ENCODE assay signal across 18 mouse cellular contexts in the genomic region with DNA sequence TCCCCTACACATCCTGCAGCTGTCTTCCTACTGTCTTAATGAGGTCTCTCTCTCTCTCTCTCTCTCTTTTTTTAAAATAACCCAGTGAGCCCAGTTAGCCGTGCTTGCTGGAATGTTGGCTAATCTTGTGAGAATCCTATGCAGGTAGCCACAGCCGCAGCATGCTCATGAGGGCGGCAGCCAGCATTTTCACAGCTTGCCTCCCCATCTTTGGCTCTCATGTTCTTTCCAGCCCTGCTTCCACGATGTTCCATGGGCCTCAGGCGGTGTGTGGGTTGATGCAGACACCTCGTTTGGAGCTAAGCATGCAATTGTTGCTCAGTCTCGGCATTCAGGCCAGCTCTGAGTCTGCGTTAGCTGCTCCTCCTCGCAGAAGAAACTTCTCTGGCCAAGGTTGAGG. TPM values are rescaled to one million over a fixed set of nuclear protein-coding genes. Genes with fewer than 3 reads are reported as not detected.
A peak's percentile ranks its signal among the peaks of the same experiment; 100 is the strongest.
DNase-seq lines count a peak whose midpoint lies in the region; ATAC-seq and TF ChIP-seq lines count a peak whose summit lies in the region.
"Not testable (repeated sequence)": the region's sequence is repeated elsewhere in the genome, so short reads cannot be mapped to it uniquely, and the experiment has no call there.
"Had no signal": no experiment of that assay in that cellular context is flagged by ENCODE, and none has a peak within 500 bp of the region (broad histone marks: within the 10 kb centered on the region; RNA-seq: fewer than 3 reads in every experiment).

No protein-coding gene starts in this region.

- ATAC-seq in frontal cortex, adult (ENCODE audit: low TSS enrichment), result peak; percentile 95
- ATAC-seq in midbrain, embryonic 11.5 days (ENCODE audit: low FRiP score), result not testable (repeated sequence)

- peak; percentile 81 for DNase-seq in brain, adult 2 months (ENCODE audit: low read depth, low spot score)
- DNase-seq in layer of hippocampus, adult 18-20 months (ENCODE audit: low spot score in 2 of 2), result peak; percentile 48 to 67
- DNase-seq in left cerebral cortex, adult 18-20 months (ENCODE audit: low spot score in 2 of 2), result peak; percentile 53 to 80
- DNase-seq in left cerebral cortex, postnatal 14 days (ENCODE audit: low spot score in 2 of 2), result peak; percentile 39 to 71
- DNase-seq in midbrain, embryonic 11.5 days (ENCODE audit: low spot score, missing footprints), result peak; percentile 41
- DNase-seq in right cerebral cortex, postnatal 25 days, result peak; percentile 70
- DNase-seq in thymus, adult 2 months, result not testable (repeated sequence)

- TF ChIP-seq CTCF in thymus, adult 2 months (IDR thresholded peaks at IDR 0.05; ENCODE audit: borderline replicate concordance, control insufficient read depth, extremely low read depth, insufficient read depth, low read length, poor library complexity), result not testable (repeated sequence)

- H3K4me3 ChIP-seq in midbrain, embryonic 11.5 days (ENCODE audit: low read depth, low read length); thymus, adult 2 months (ENCODE audit: control insufficient read depth, insufficient read depth, low read length): not testable (repeated sequence)

- H3K27me3 ChIP-seq in midbrain, embryonic 11.5 days (ENCODE audit: control insufficient read depth, insufficient read depth, low read length); thymus, adult 2 months (ENCODE audit: control insufficient read depth, insufficient read depth, low read length): not testable (repeated sequence)

- intact Hi-C loops in left cerebral cortex, postnatal 14 days (cut with DNase I), result not testable (repeated sequence)

- H3K4me1 ChIP-seq in midbrain, embryonic 11.5 days (ENCODE audit: control insufficient read depth, insufficient read depth, low read length), result not testable (repeated sequence)
- peaks cover 56% of the 10 kb centered on the region for H3K4me1 ChIP-seq in thymus, adult 2 months (replicated peaks; ENCODE audit: control insufficient read depth, insufficient read depth, low read length)

- not testable (repeated sequence) for H3K4me2 ChIP-seq in midbrain, embryonic 11.5 days

- not testable (repeated sequence) for H3K9me3 ChIP-seq in midbrain, embryonic 11.5 days (ENCODE audit: control insufficient read depth, low read length)

- WGBS in midbrain, embryonic 11.5 days, result 70% methylated on average over 8 of the region's 9 CpGs
- 79% methylated on average over 9 of the region's 9 CpGs for WGBS in thymus, adult 2 months

- not testable (repeated sequence) for H3K36me3 ChIP-seq in midbrain, embryonic 11.5 days (ENCODE audit: control insufficient read depth, insufficient read depth, low read length); thymus, adult 2 months (ENCODE audit: control insufficient read depth, insufficient read depth, low read length)

- not testable (repeated sequence) for H3K9ac ChIP-seq in midbrain, embryonic 11.5 days (ENCODE audit: low read length)

- TF ChIP-seq POLR2A in thymus, adult 2 months (IDR thresholded peaks at IDR 0.05; ENCODE audit: control insufficient read depth, extremely low read depth, insufficient read depth, low read length, poor library complexity), result not testable (repeated sequence)

- not testable (repeated sequence) for H3K27ac ChIP-seq in midbrain, embryonic 11.5 days (ENCODE audit: low read depth, low read length)
- peak overlapping the region; percentile 77 for H3K27ac ChIP-seq in thymus, adult 2 months (ENCODE audit: control insufficient read depth, insufficient read depth, low read length)

RNA-seq across cellular contexts. Expression of a gene that starts 1.4 kb away (rescaled TPM):
- under 1 TPM in 1 of 2 experiments, not detected in 1; 0.25 TPM for total RNA-seq in layer of hippocampus, adult 18-20 months (2021)
- total RNA-seq in left cerebral cortex, adult 18-20 months (2021), result under 1 TPM in 1 of 2 experiments, not detected in 1; 0.28 TPM
- total RNA-seq in left cerebral cortex, postnatal 14 days (2021), result not detected
- 0.48 and 0.70 TPM in 2 replicates for polyA plus RNA-seq in midbrain, embryonic 11.5 days (2014; fragmentation: Nextera tagmentation; extraction: Ambion mirVana)
- 126 and 163 TPM in 2 replicates for polyA plus RNA-seq in thymus, adult 2 months (2012; rRNA removed)
- total RNA-seq: adrenal gland, adult 8-10 months; adrenal gland, postnatal 25 days; gastrocnemius, adult 8-10 months; gastrocnemius, postnatal 25 days; heart, adult 18-20 months; heart, postnatal 10 days; heart, postnatal 36 days had no signal
- polyA plus RNA-seq: activated CD4-positive, CD25-positive, alpha-beta regulatory T cell, adult 4 months; gonadal fat pad, adult 2 months; hindbrain, embryonic 16.5 days had no signal

RNA-seq across cellular contexts. Expression of a gene that starts 7.5 kb away (rescaled TPM):
- total RNA-seq in layer of hippocampus, adult 18-20 months (2021), result 1 to 10 TPM; 4.9 to 8.3 TPM
- 1 to 10 TPM; 6.4 to 8.3 TPM for total RNA-seq in left cerebral cortex, adult 18-20 months (2021)
- total RNA-seq in left cerebral cortex, postnatal 14 days (2021), result 1 to 10 TPM; 9.5 to 9.6 TPM
- 55.0 and 57.9 TPM in 2 replicates for polyA plus RNA-seq in midbrain, embryonic 11.5 days (2014; fragmentation: Nextera tagmentation; extraction: Ambion mirVana)
- 106 TPM in 2 replicates for polyA plus RNA-seq in thymus, adult 2 months (2012; rRNA removed)

RNA-seq across cellular contexts. Expression of a gene that starts 12.9 kb away (rescaled TPM):
- 10 to 100 TPM; 66.6 to 71.8 TPM for total RNA-seq in layer of hippocampus, adult 18-20 months (2021)
- total RNA-seq in left cerebral cortex, adult 18-20 months (2021), result 10 to 100 TPM; 65.2 to 67.9 TPM
- 10 to 100 TPM; 53.4 to 54.5 TPM for total RNA-seq in left cerebral cortex, postnatal 14 days (2021)
- polyA plus RNA-seq in midbrain, embryonic 11.5 days (2014; fragmentation: Nextera tagmentation; extraction: Ambion mirVana), result 49.8 and 56.3 TPM in 2 replicates
- polyA plus RNA-seq in thymus, adult 2 months (2012; rRNA removed), result 61.5 and 67.1 TPM in 2 replicates

RNA-seq across cellular contexts. Expression of a gene that starts 17.6 kb away (rescaled TPM):
- total RNA-seq in layer of hippocampus, adult 18-20 months (2021), result 10 to 100 TPM; 49.0 to 55.9 TPM
- 10 to 100 TPM; 48.2 to 53.2 TPM for total RNA-seq in left cerebral cortex, adult 18-20 months (2021)
- total RNA-seq in left cerebral cortex, postnatal 14 days (2021), result 10 to 100 TPM; 49.1 to 49.6 TPM
- polyA plus RNA-seq in midbrain, embryonic 11.5 days (2014; fragmentation: Nextera tagmentation; extraction: Ambion mirVana), result 170 and 179 TPM in 2 replicates
- polyA plus RNA-seq in thymus, adult 2 months (2012; rRNA removed), result 30.7 and 33.8 TPM in 2 replicates

RNA-seq across cellular contexts. Expression of a gene that starts 35.9 kb away (rescaled TPM):
- total RNA-seq in layer of hippocampus, adult 18-20 months (2021), result 1 to 10 TPM in 1 of 2 experiments, not detected in 1; 1.1 TPM
- under 1 TPM in 1 of 2 experiments, not detected in 1; 0.84 TPM for total RNA-seq in left cerebral cortex, adult 18-20 months (2021)
- total RNA-seq in left cerebral cortex, postnatal 14 days (2021), result under 1 TPM; 0.57 TPM
- 0.37 and 0.82 TPM in 2 replicates for polyA plus RNA-seq in midbrain, embryonic 11.5 days (2014; fragmentation: Nextera tagmentation; extraction: Ambion mirVana)
- 4.4 and 10.6 TPM in 2 replicates for polyA plus RNA-seq in thymus, adult 2 months (2012; rRNA removed)
